18 mouse cellular contexts compared by ENCODE assay signal in the genomic region with DNA sequence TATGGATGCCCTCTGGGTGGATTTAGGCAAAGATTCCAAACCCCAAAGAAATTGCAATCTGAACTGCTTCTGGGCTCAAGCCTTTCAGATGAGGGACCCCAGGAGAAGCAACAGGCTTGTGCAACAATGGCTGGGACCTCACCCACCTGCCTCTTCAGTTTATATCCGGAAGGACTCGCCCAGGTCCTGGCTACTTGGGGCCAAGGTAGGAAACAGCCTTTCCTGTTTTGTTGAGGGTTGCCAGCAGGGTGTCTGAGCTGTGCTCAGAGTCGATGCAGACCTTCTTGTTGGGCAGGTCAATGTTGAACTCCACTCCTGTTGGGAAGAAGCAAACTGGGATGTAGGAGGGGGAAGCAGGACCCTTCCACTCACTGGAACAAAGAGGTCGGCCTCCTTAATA. TPM values are rescaled to one million over a fixed set of nuclear protein-coding genes. Genes with fewer than 3 reads are reported as not detected.
A peak's percentile ranks its signal among the peaks of the same experiment; 100 is the strongest.
DNase-seq lines count a peak whose midpoint lies in the region; ATAC-seq and TF ChIP-seq lines count a peak whose summit lies in the region.
"Had no signal": no experiment of that assay in that cellular context is flagged by ENCODE, and none has a peak within 500 bp of the region (broad histone marks: within the 10 kb centered on the region; RNA-seq: fewer than 3 reads in every experiment).

No protein-coding gene starts in this region.

- no peak overlapping the region for H3K4me2 ChIP-seq in kidney, embryonic 15.5 days
- H3K4me2 ChIP-seq in midbrain, embryonic 16.5 days (ENCODE audit: low read length): no peak overlapping the region
- H3K4me2 ChIP-seq in midbrain, postnatal 0 days (ENCODE audit: low read depth, low read length, poor library complexity, severe bottlenecking): no peak overlapping the region
- H3K4me2 ChIP-seq: heart, embryonic 12.5 days; hindbrain, embryonic 14.5 days; limb, embryonic 12.5 days; liver, embryonic 13.5 days; neural tube, embryonic 12.5 days had no signal

- no peak for ATAC-seq in kidney, embryonic 15.5 days (replicated peaks; ENCODE audit: low FRiP score)
- ATAC-seq in midbrain, embryonic 16.5 days: no peak
- no peak for ATAC-seq in midbrain, postnatal 0 days (ENCODE audit: low FRiP score)
- ATAC-seq: intestine, postnatal 0 days had no signal

- H3K9ac ChIP-seq in kidney, embryonic 15.5 days: no peak overlapping the region
- H3K9ac ChIP-seq in midbrain, embryonic 16.5 days (ENCODE audit: low read depth, low read length): no peak overlapping the region
- no peak overlapping the region for H3K9ac ChIP-seq in midbrain, postnatal 0 days (replicated peaks; ENCODE audit: low read length, poor library complexity, severe bottlenecking)
- H3K9ac ChIP-seq: heart, embryonic 12.5 days; hindbrain, embryonic 14.5 days; limb, embryonic 12.5 days; liver, embryonic 13.5 days; neural tube, embryonic 12.5 days had no signal

- H3K36me3 ChIP-seq in kidney, embryonic 15.5 days: peaks cover 78% of the 10 kb centered on the region
- no peaks in the 10 kb centered on the region for H3K36me3 ChIP-seq in midbrain, embryonic 16.5 days (ENCODE audit: control insufficient read depth, insufficient read depth, low read length)
- H3K36me3 ChIP-seq in midbrain, postnatal 0 days (ENCODE audit: insufficient read depth, low read length): peaks cover 15% of the 10 kb centered on the region; the same call in 1 of the 2 replicates

- DNase-seq in heart, adult 11 months: peak; percentile 94
- DNase-seq in heart, postnatal 4 days: no peak
- DNase-seq in kidney, postnatal 25 days: no peak
- DNase-seq in midbrain, postnatal 0 days (ENCODE audit: low spot score): no peak
- DNase-seq in frontal cortex, postnatal 25 days (ENCODE audit: low spot score in 2 of 2): no peak
- DNase-seq: cerebellum, adult 9-11 months; liver, embryonic 13.5 days; right cerebral cortex, postnatal 14 days; thymus, postnatal 36 days had no signal

- H3K9me3 ChIP-seq in kidney, embryonic 15.5 days (replicated peaks): no peaks in the 10 kb centered on the region
- no peaks in the 10 kb centered on the region for H3K9me3 ChIP-seq in midbrain, embryonic 16.5 days (replicated peaks; ENCODE audit: control insufficient read depth, low read length, poor library complexity, severe bottlenecking)
- no peaks in the 10 kb centered on the region for H3K9me3 ChIP-seq in midbrain, postnatal 0 days (ENCODE audit: low read length)
- H3K9me3 ChIP-seq: heart, embryonic 12.5 days; limb, embryonic 12.5 days; liver, embryonic 13.5 days; megakaryocyte, embryonic 14.5 days; neural tube, embryonic 12.5 days had no signal

- WGBS in kidney, embryonic 15.5 days: 63% methylated on average over 4 of the region's 4 CpGs
- 76% methylated on average over 4 of the region's 4 CpGs for WGBS in midbrain, embryonic 16.5 days
- WGBS in midbrain, postnatal 0 days: 72% methylated on average over 4 of the region's 4 CpGs

- H3K27ac ChIP-seq in kidney, embryonic 15.5 days: peak overlapping the region; percentile 61; the same call in 1 of the 2 replicates
- 0 out of 2 replicates have a peak overlapping the region, but pooled peaks have one; percentile 12 for H3K27ac ChIP-seq in midbrain, embryonic 16.5 days (ENCODE audit: low read length)
- no peak overlapping the region for H3K27ac ChIP-seq in midbrain, postnatal 0 days (ENCODE audit: low read depth, low read length)
- H3K27ac ChIP-seq: hindbrain, embryonic 14.5 days; limb, embryonic 12.5 days; liver, embryonic 13.5 days; neural tube, embryonic 12.5 days had no signal

- H3K4me3 ChIP-seq in kidney, embryonic 15.5 days (replicated peaks): no peak overlapping the region
- no peak overlapping the region for H3K4me3 ChIP-seq in midbrain, embryonic 16.5 days (ENCODE audit: low read depth, low read length)
- H3K4me3 ChIP-seq in midbrain, postnatal 0 days (ENCODE audit: low read depth, low read length): no peak overlapping the region
- H3K4me3 ChIP-seq: heart, embryonic 12.5 days; limb, embryonic 12.5 days; liver, embryonic 13.5 days; neural tube, embryonic 12.5 days had no signal

- no peak for TF ChIP-seq CTCF in midbrain, postnatal 0 days (IDR thresholded peaks at IDR 0.05)

- H3K4me1 ChIP-seq in kidney, embryonic 15.5 days: peaks cover 12% of the 10 kb centered on the region; the same call in 1 of the 2 replicates
- H3K4me1 ChIP-seq in midbrain, embryonic 16.5 days (ENCODE audit: control insufficient read depth, insufficient read depth, low read length): no peaks in the 10 kb centered on the region
- H3K4me1 ChIP-seq in midbrain, postnatal 0 days (ENCODE audit: insufficient read depth, low read length): no peaks in the 10 kb centered on the region
- H3K4me1 ChIP-seq: limb, embryonic 12.5 days; neural tube, embryonic 12.5 days had no signal

- no peaks in the 10 kb centered on the region for H3K27me3 ChIP-seq in kidney, embryonic 15.5 days
- H3K27me3 ChIP-seq in midbrain, embryonic 16.5 days (ENCODE audit: control insufficient read depth, insufficient read depth, low read depth, low read length): no peaks in the 10 kb centered on the region
- H3K27me3 ChIP-seq in midbrain, postnatal 0 days (ENCODE audit: insufficient read depth, low read length): no peaks in the 10 kb centered on the region
- H3K27me3 ChIP-seq: heart, embryonic 12.5 days; limb, embryonic 12.5 days; liver, embryonic 13.5 days; megakaryocyte, embryonic 14.5 days; neural tube, embryonic 12.5 days had no signal

RNA-seq across cellular contexts. Expression of a gene that starts 10.7 kb away (rescaled TPM):
- total RNA-seq in heart, postnatal 4 days (2021): 100 to 1,000 TPM; 146 to 150 TPM
- polyA plus RNA-seq in kidney, embryonic 15.5 days (2015; fragmentation: Nextera tagmentation; extraction: Ambion mirVana): 402 and 413 TPM in 2 replicates
- polyA plus RNA-seq in midbrain, embryonic 16.5 days (2015; fragmentation: Nextera tagmentation; extraction: Ambion mirVana): 196 and 215 TPM in 2 replicates
- 133 and 147 TPM in 2 replicates for total RNA-seq in midbrain, postnatal 0 days (2014; rRNA removed)
- 235 and 252 TPM in 2 replicates for polyA plus RNA-seq in midbrain, postnatal 0 days (2015; fragmentation: Nextera tagmentation; extraction: Ambion mirVana)

RNA-seq across cellular contexts. Expression of a gene that starts 19.2 kb away (rescaled TPM):
- total RNA-seq in heart, postnatal 4 days (2021): 10 to 100 TPM; 62.6 to 62.9 TPM
- 199 and 203 TPM in 2 replicates for polyA plus RNA-seq in kidney, embryonic 15.5 days (2015; fragmentation: Nextera tagmentation; extraction: Ambion mirVana)
- 92.4 and 103 TPM in 2 replicates for polyA plus RNA-seq in midbrain, embryonic 16.5 days (2015; fragmentation: Nextera tagmentation; extraction: Ambion mirVana)
- 59.2 and 63.2 TPM in 2 replicates for total RNA-seq in midbrain, postnatal 0 days (2014; rRNA removed)
- 63.5 and 67.4 TPM in 2 replicates for polyA plus RNA-seq in midbrain, postnatal 0 days (2015; fragmentation: Nextera tagmentation; extraction: Ambion mirVana)

RNA-seq across cellular contexts. Expression of a gene that starts 27.3 kb away (rescaled TPM):
- 1,000 to 10,000 TPM; 1,405 to 1,430 TPM for total RNA-seq in heart, postnatal 4 days (2021)
- polyA plus RNA-seq in kidney, embryonic 15.5 days (2015; fragmentation: Nextera tagmentation; extraction: Ambion mirVana): 1,364 and 1,510 TPM in 2 replicates
- polyA plus RNA-seq in midbrain, embryonic 16.5 days (2015; fragmentation: Nextera tagmentation; extraction: Ambion mirVana): 426 and 452 TPM in 2 replicates
- 261 and 313 TPM in 2 replicates for total RNA-seq in midbrain, postnatal 0 days (2014; rRNA removed)
- 570 and 625 TPM in 2 replicates for polyA plus RNA-seq in midbrain, postnatal 0 days (2015; fragmentation: Nextera tagmentation; extraction: Ambion mirVana)
- total RNA-seq: monocyte, adult 5-6 weeks had no signal
